Mouse (Mus musculus) B cell, adult 2 months (primary cell): Measurements from ENCODE around the gene Magea5.
"Not testable (repeated sequence)": the region's sequence is repeated elsewhere in the genome, so short reads cannot be mapped to it uniquely, and the experiment has no call there.

ENCODE experiments used
- DNase-seq, 2 experiments: peaks; one replicate each; pipeline ENCODE4 v3.0.0; 2022

The Magea5 gene

GRCm38 (mm10) chrX:155063045-155063444, at the start of gene Magea5:
Magea5 (minus strand) TSS chrX:155063145.
- not testable (repeated sequence) for DNase-seq

GRCm38 (mm10) chrX:155098024-155098423, 35.1 kb upstream of the Magea5 start:
- DNase-seq = no peak

DNA sequence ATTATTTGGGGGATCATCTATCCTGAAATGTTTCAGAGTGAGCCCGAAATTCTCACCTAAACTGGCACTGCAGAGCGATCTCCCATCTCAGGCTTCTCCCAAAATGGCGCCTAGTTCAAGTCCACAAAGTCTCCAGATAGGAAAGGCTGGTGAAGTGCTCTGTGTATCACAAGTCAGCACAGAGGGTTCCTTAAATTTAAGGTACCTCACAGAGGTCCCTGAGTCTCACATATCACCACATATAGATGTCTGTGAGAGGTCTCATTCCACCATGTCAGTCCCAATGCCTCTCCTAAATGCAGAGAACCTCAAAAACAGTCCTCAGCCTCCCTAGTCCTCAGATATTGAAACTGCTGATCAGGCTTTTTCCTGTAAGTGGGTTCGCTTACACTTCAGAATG, 30.6 kb upstream of the Magea5 start, which contains the start of gene Magea2:
TSS of gene Magea2 (minus strand) at position 101 of the 400 bp plus-strand sequence.
- DNase-seq = not testable (repeated sequence)

DNA sequence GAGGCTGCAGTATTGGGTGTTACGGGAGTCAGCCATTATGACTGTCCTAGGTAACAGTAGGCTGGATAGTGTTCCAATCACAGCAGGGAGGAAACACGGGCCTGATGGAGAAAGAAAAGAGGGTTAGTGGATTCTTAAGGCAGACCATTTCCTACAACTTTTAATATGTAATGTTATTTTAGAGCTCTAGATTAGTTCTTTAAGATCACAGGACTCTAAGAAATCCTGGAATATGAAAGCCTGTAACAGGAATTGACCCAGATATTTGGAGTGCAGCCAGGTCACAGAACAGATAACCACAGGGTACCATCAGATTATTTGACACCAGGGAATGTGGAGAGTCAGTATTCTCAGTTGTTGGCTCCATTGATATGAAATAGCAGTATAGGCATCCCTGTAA, 26.7 kb upstream of the Magea5 start, which contains the start of gene Magea1:
TSS of gene Magea1 (minus strand) at position 101 of the 400 bp plus-strand sequence.
- DNase-seq = not testable (repeated sequence)
